ENCODE assay signal across 9 mouse cellular contexts in genomic region chr15:98602191-98602881, GRCm38 (mm10). TPM values are rescaled to one million over a fixed set of nuclear protein-coding genes. Genes with fewer than 3 reads are reported as not detected.
DNase-seq lines count a peak whose midpoint lies in the region; ATAC-seq and TF ChIP-seq lines count a peak whose summit lies in the region.
"Had no signal": no experiment of that assay in that cellular context is flagged by ENCODE, and none has a peak within 500 bp of the region (broad histone marks: within the 10 kb centered on the region; RNA-seq: fewer than 3 reads in every experiment).

No protein-coding gene starts in this region.

- peaks cover 4% of the 10 kb centered on the region for H3K4me1 ChIP-seq in bone marrow, adult 2 months (ENCODE audit: control insufficient read depth, insufficient read depth, low read length)
- H3K4me1 ChIP-seq in heart, embryonic 14.5 days (ENCODE audit: control insufficient read depth in 2 of 2, insufficient read depth in 2 of 2, low read length in 2 of 2), result peaks cover 60 to 74% of the 10 kb centered on the region in 2 experiments
- H3K4me1 ChIP-seq in stomach, embryonic 15.5 days, result peaks cover 37% of the 10 kb centered on the region

- peak overlapping the region; percentile 85 for H3K27ac ChIP-seq in bone marrow, adult 2 months (ENCODE audit: control insufficient read depth, insufficient read depth, low read depth, low read length, poor library complexity)
- H3K27ac ChIP-seq in heart, embryonic 14.5 days (replicated peaks in 1 of 2; ENCODE audit: control insufficient read depth in 1 of 2, insufficient read depth in 1 of 2, low read depth in 2 of 2, low read length in 2 of 2), result peak overlapping the region; percentile 92 to 98
- peak overlapping the region; percentile 31; the same call in 1 of the 2 replicates for H3K27ac ChIP-seq in stomach, embryonic 15.5 days

- DNase-seq in kidney, adult 11 months, result peak; percentile 53
- no peak for DNase-seq in kidney, adult 8-10 months
- DNase-seq in kidney, postnatal 25 days, result peak; percentile 46 to 72
- DNase-seq in right cerebral cortex, adult 18-20 months, result no peak
- DNase-seq in thymus, postnatal 0 days (ENCODE audit: low spot score), result no peak

- peak overlapping the region; percentile 90 for H3K4me2 ChIP-seq in heart, embryonic 14.5 days (ENCODE audit: low read length)
- H3K4me2 ChIP-seq in stomach, embryonic 15.5 days, result peak overlapping the region; percentile 53

- peak overlapping the region; percentile 66 for H3K4me3 ChIP-seq in bone marrow, adult 2 months (replicated peaks; ENCODE audit: control insufficient read depth, low read depth, low read length)
- H3K4me3 ChIP-seq in heart, embryonic 14.5 days (ENCODE audit: control insufficient read depth in 1 of 2, insufficient read depth in 1 of 2, low read depth in 1 of 2, low read length in 2 of 2), result peak overlapping the region; percentile 45 to 56
- peak overlapping the region; percentile 25 for H3K4me3 ChIP-seq in stomach, embryonic 15.5 days (replicated peaks)

- peaks cover 74% of the 10 kb centered on the region for H3K36me3 ChIP-seq in heart, embryonic 14.5 days (ENCODE audit: control insufficient read depth, insufficient read depth, low read length)
- peaks cover 37% of the 10 kb centered on the region for H3K36me3 ChIP-seq in stomach, embryonic 15.5 days
- H3K36me3 ChIP-seq: G1E had no signal

- 67% methylated on average over 13 of the region's 13 CpGs for WGBS in bone marrow, adult 2 months
- WGBS in heart, embryonic 14.5 days, result 6% methylated on average over 13 of the region's 13 CpGs
- 36% methylated on average over 13 of the region's 13 CpGs for WGBS in stomach, embryonic 15.5 days

- no peaks in the 10 kb centered on the region for H3K27me3 ChIP-seq in heart, embryonic 14.5 days (ENCODE audit: control insufficient read depth, insufficient read depth, low read length)
- no peaks in the 10 kb centered on the region for H3K27me3 ChIP-seq in stomach, embryonic 15.5 days (replicated peaks)

- H3K9ac ChIP-seq in heart, embryonic 14.5 days (ENCODE audit: low read length), result peak overlapping the region; percentile 80
- no peak overlapping the region for H3K9ac ChIP-seq in stomach, embryonic 15.5 days

- peak; percentile 58 for ATAC-seq in heart, embryonic 14.5 days (ENCODE audit: insufficient number of reproducible peaks, insufficient read depth, low FRiP score, low read depth)
- peak; percentile 33; the same call in 1 of the 2 replicates for ATAC-seq in stomach, embryonic 15.5 days (ENCODE audit: insufficient read depth, low FRiP score, low read depth)

- TF ChIP-seq CTCF in bone marrow, adult 2 months (IDR thresholded peaks at IDR 0.05; ENCODE audit: control insufficient read depth, insufficient read depth, low read length), result no peak

- no peaks in the 10 kb centered on the region for H3K9me3 ChIP-seq in heart, embryonic 14.5 days (ENCODE audit: control insufficient read depth, low read length)
- H3K9me3 ChIP-seq in stomach, embryonic 15.5 days, result no peaks in the 10 kb centered on the region
- H3K9me3 ChIP-seq: G1E had no signal

- no peak for TF ChIP-seq POLR2A in bone marrow, adult 2 months (IDR thresholded peaks at IDR 0.05; ENCODE audit: borderline replicate concordance, control insufficient read depth, low read depth, low read length)

RNA-seq across cellular contexts. Expression of gene Adcy6, which starts 7.5 kb away (rescaled TPM):
- polyA plus RNA-seq in bone marrow, adult 2 months (2011; ENCODE audit: insufficient read depth, insufficient read length, low replicate concordance, missing spikeins), result 45.8 and 65.2 TPM in 2 replicates
- polyA plus RNA-seq in heart, embryonic 14.5 days (2014; fragmentation: Nextera tagmentation; extraction: Ambion mirVana), result 35.2 and 43.7 TPM in 2 replicates
- polyA plus RNA-seq in stomach, embryonic 15.5 days (2015; fragmentation: Nextera tagmentation; extraction: Ambion mirVana), result 21.9 and 22.5 TPM in 2 replicates
- 12.6 and 17.0 TPM in 2 replicates for polyA plus RNA-seq in thymus, postnatal 0 days (2015; fragmentation: Nextera tagmentation; extraction: Ambion mirVana)
- polyA plus RNA-seq: G1E had no signal

RNA-seq across cellular contexts. Expression of gene Cacnb3, which starts 28.3 kb away (rescaled TPM):
- polyA plus RNA-seq in bone marrow, adult 2 months (2011; ENCODE audit: insufficient read depth, insufficient read length, low replicate concordance, missing spikeins), result 0.70 and 1.8 TPM in 2 replicates
- polyA plus RNA-seq in heart, embryonic 14.5 days (2014; fragmentation: Nextera tagmentation; extraction: Ambion mirVana), result 6.1 and 6.6 TPM in 2 replicates
- 29.0 and 32.2 TPM in 2 replicates for polyA plus RNA-seq in stomach, embryonic 15.5 days (2015; fragmentation: Nextera tagmentation; extraction: Ambion mirVana)
- 8.5 and 9.6 TPM in 2 replicates for polyA plus RNA-seq in thymus, postnatal 0 days (2015; fragmentation: Nextera tagmentation; extraction: Ambion mirVana)

RNA-seq across cellular contexts. Expression of gene 4930415O20Rik, which starts 31.5 kb away (rescaled TPM):
- not detected in 2 replicates for polyA plus RNA-seq in bone marrow, adult 2 months (2011; ENCODE audit: insufficient read depth, insufficient read length, low replicate concordance, missing spikeins)
- 0.53 and 0.66 TPM in 2 replicates for polyA plus RNA-seq in heart, embryonic 14.5 days (2014; fragmentation: Nextera tagmentation; extraction: Ambion mirVana)
- 0.43 TPM in 1 of 2 replicates, not detected in the other for polyA plus RNA-seq in stomach, embryonic 15.5 days (2015; fragmentation: Nextera tagmentation; extraction: Ambion mirVana)
- not detected in 2 replicates for polyA plus RNA-seq in thymus, postnatal 0 days (2015; fragmentation: Nextera tagmentation; extraction: Ambion mirVana)
- polyA plus RNA-seq: G1E had no signal

RNA-seq across cellular contexts. Expression of gene Ccnt1, which starts 31.6 kb away (rescaled TPM):
- polyA plus RNA-seq in bone marrow, adult 2 months (2011; ENCODE audit: insufficient read depth, insufficient read length, low replicate concordance, missing spikeins), result 18.5 and 31.3 TPM in 2 replicates
- polyA plus RNA-seq in heart, embryonic 14.5 days (2014; fragmentation: Nextera tagmentation; extraction: Ambion mirVana), result 34.0 and 39.2 TPM in 2 replicates
- polyA plus RNA-seq in stomach, embryonic 15.5 days (2015; fragmentation: Nextera tagmentation; extraction: Ambion mirVana), result 46.7 and 48.6 TPM in 2 replicates
- polyA plus RNA-seq in thymus, postnatal 0 days (2015; fragmentation: Nextera tagmentation; extraction: Ambion mirVana), result 51.1 and 55.8 TPM in 2 replicates

Comparison
In these comparisons a context has a peak if more than half of its experiments do, and no peak if none do; other contexts are left out.
1. DNase-seq: peak in kidney, adult 11 months (single experiment) and kidney, postnatal 25 days (2 of 2); none in kidney, adult 8-10 months (0 of 2), right cerebral cortex, adult 18-20 months (single experiment) and thymus, postnatal 0 days (single experiment).
2. H3K27ac ChIP-seq: peak in every context shown above with its lines; median percentile 95 in heart, embryonic 14.5 days; 85 in bone marrow, adult 2 months; 31 in stomach, embryonic 15.5 days.
3. Peak in every context shown above with its lines, with median percentiles within 50 percentile points of each other: H3K4me3 ChIP-seq.